Mouse (Mus musculus) midbrain, embryonic 13.5 days (tissue): ENCODE measurements around the gene Il22ra2. TPM values are rescaled to one million over a fixed set of nuclear protein-coding genes. Genes with fewer than 3 reads are reported as not detected.

Experiments
- ATAC-seq: fragments of 200-750 bp; cut with Nextera tagmentation; 2 replicates; pipeline ENCODE4 v1.8.0; 2017; ENCODE audit warnings: mild to moderate bottlenecking, moderate TSS enrichment, moderate library complexity
- H3K27ac ChIP-seq: fragments of 300-500 bp; sonication (generic); 2 replicates; pipeline ENCODE4 v1.5.1; 2015; ENCODE audit warnings: inconsistent platforms, mild to moderate bottlenecking, moderate library complexity
- H3K27me3 ChIP-seq: fragments of 300-500 bp; sonication (generic); 2 replicates; pipeline ENCODE4 v1.6.1; 2015; ENCODE audit warnings: mild to moderate bottlenecking, inconsistent platforms
- H3K36me3 ChIP-seq: fragments of 300-500 bp; sonication (generic); 2 replicates; pipeline ENCODE4 v1.6.1; 2015; ENCODE audit warnings: mild to moderate bottlenecking, inconsistent platforms
- H3K4me1 ChIP-seq: fragments of 300-500 bp; sonication (generic); replicated peaks from 2 replicates; pipeline ENCODE4 v1.6.1; 2015; ENCODE audit warnings: inconsistent platforms
- H3K4me2 ChIP-seq: fragments of 300-500 bp; sonication (generic); replicated peaks from 2 replicates; pipeline ENCODE4 v1.6.1; 2015; ENCODE audit warnings: moderate library complexity, mild to moderate bottlenecking, inconsistent platforms
- H3K4me3 ChIP-seq: fragments of 300-500 bp; sonication (generic); replicated peaks from 2 replicates; pipeline ENCODE4 v1.5.1; 2015; ENCODE audit warnings: mild to moderate bottlenecking, inconsistent platforms
- H3K9ac ChIP-seq: fragments of 300-500 bp; sonication (generic); replicated peaks from 2 replicates; pipeline ENCODE4 v1.6.1; 2015; ENCODE audit warnings: mild to moderate bottlenecking, inconsistent platforms
- H3K9me3 ChIP-seq: fragments of 300-500 bp; sonication (generic); 2 replicates; pipeline ENCODE4 v1.6.1; 2016; ENCODE audit warnings: mild to moderate bottlenecking, inconsistent platforms
- WGBS: fragments of 180-500 bp; shearing (Covaris S2); methylation state at CpG from one replicate; pipeline ENCODE4 v1.1.7; 2015; 5-methylcytosine and 5-hydroxymethylcytosine counted together
- polyA plus RNA-seq: library from polyadenylated mRNA; unstranded; fragments of >200 nt; fragmentation: Nextera tagmentation; extraction: Ambion mirVana; gene quantifications from 2 replicates; pipeline ENCODE4 v1.2.1, GENCODE M21; 2015

The Il22ra2 gene
- not detected in 2 replicates for polyA plus RNA-seq

GRCm38 (mm10) chr10:19621408-19622048, at the start of gene Il22ra2:
TSS of gene Il22ra2 (plus strand) at chr10:19621998.
- no peaks in the 10 kb centered on the region for H3K4me1 ChIP-seq
- no peaks in the 10 kb centered on the region for H3K27me3 ChIP-seq
- no peak for ATAC-seq
- H3K27ac ChIP-seq: no peak within 1 kb of the TSS
- no peaks in the 10 kb centered on the region for H3K36me3 ChIP-seq
- H3K9me3 ChIP-seq: no peaks in the 10 kb centered on the region
- WGBS: 95% methylated on average over 2 of the region's 2 CpGs
- H3K9ac ChIP-seq: no peak within 1 kb of the TSS
- H3K4me2 ChIP-seq: no peak within 1 kb of the TSS
- no peak within 1 kb of the TSS for H3K4me3 ChIP-seq

- no peaks in the 10 kb centered on the region for H3K9me3 ChIP-seq
- no peak overlapping the region for H3K4me3 ChIP-seq
- H3K27ac ChIP-seq: no peak overlapping the region
- 94% methylated on average over 3 of the region's 3 CpGs for WGBS
- no peak overlapping the region for H3K9ac ChIP-seq
- H3K36me3 ChIP-seq: no peaks in the 10 kb centered on the region
- ATAC-seq: no peak
- no peak overlapping the region for H3K4me2 ChIP-seq
- 0 out of 2 replicates have a peak, but pooled peaks cover 3% of the 10 kb centered on the region for H3K27me3 ChIP-seq
- H3K4me1 ChIP-seq: no peaks in the 10 kb centered on the region
These were observed 44.2 kb upstream of the Il22ra2 start for GRCm38 (mm10) chr10:19577571-19577970.

- H3K9me3 ChIP-seq: no peaks in the 10 kb centered on the region
- H3K27me3 ChIP-seq: 0 out of 2 replicates have a peak, but pooled peaks cover 3% of the 10 kb centered on the region
- 90% methylated on average over 6 of the region's 6 CpGs for WGBS
- H3K4me2 ChIP-seq: no peak overlapping the region
- no peak overlapping the region for H3K27ac ChIP-seq
- H3K9ac ChIP-seq: no peak overlapping the region
- H3K4me3 ChIP-seq: no peak overlapping the region
- no peak for ATAC-seq
- no peaks in the 10 kb centered on the region for H3K4me1 ChIP-seq
- H3K36me3 ChIP-seq: no peaks in the 10 kb centered on the region
These were observed 43.8 kb upstream of the Il22ra2 start for GRCm38 (mm10) chr10:19578001-19578400.

- Histone ChIP-seq H3K9me3 (no peaks in the 10 kb centered on the region), H3K4me3 (no peak overlapping the region), H3K4me1 (no peaks in the 10 kb centered on the region), H3K36me3 (no peaks in the 10 kb centered on the region), H3K4me2 (no peak overlapping the region), H3K27me3 (0 out of 2 replicates have a peak, but pooled peaks cover 3% of the 10 kb centered on the region), H3K9ac (no peak overlapping the region), H3K27ac (no peak overlapping the region)
- 75% methylated on average over 9 of the region's 9 CpGs for WGBS
- ATAC-seq: no peak
These were observed 43.3 kb upstream of the Il22ra2 start for GRCm38 (mm10) chr10:19578409-19578986.

- 61% methylated on average over 3 of the region's 3 CpGs for WGBS
- Histone ChIP-seq H3K4me3 (no peak overlapping the region), H3K4me2 (no peak overlapping the region), H3K27me3 (0 out of 2 replicates have a peak, but pooled peaks cover 3% of the 10 kb centered on the region), H3K36me3 (no peaks in the 10 kb centered on the region), H3K4me1 (no peaks in the 10 kb centered on the region), H3K9me3 (no peaks in the 10 kb centered on the region), H3K9ac (no peak overlapping the region), H3K27ac (no peak overlapping the region)
- no peak for ATAC-seq
These were observed 41.1 kb upstream of the Il22ra2 start for GRCm38 (mm10) chr10:19580660-19581059.

GRCm38 (mm10) chr10:19581844-19582582, 39.8 kb upstream of the Il22ra2 start:
- no peak overlapping the region for H3K27ac ChIP-seq
- no peaks in the 10 kb centered on the region for H3K36me3 ChIP-seq
- no peak for ATAC-seq
- H3K4me3 ChIP-seq: no peak overlapping the region
- no peaks in the 10 kb centered on the region for H3K4me1 ChIP-seq
- H3K4me2 ChIP-seq: no peak overlapping the region
- H3K9me3 ChIP-seq: no peaks in the 10 kb centered on the region
- H3K9ac ChIP-seq: no peak overlapping the region
- 85% methylated on average over 9 of the region's 9 CpGs for WGBS
- 0 out of 2 replicates have a peak, but pooled peaks cover 3% of the 10 kb centered on the region for H3K27me3 ChIP-seq

- WGBS: 83% methylated on average over 7 of the region's 7 CpGs
These were observed 38.9 kb upstream of the Il22ra2 start for GRCm38 (mm10) chr10:19582806-19583430.

GRCm38 (mm10) chr10:19584064-19584463, 37.7 kb upstream of the Il22ra2 start:
- Histone ChIP-seq H3K9ac (no peak overlapping the region), H3K4me2 (no peak overlapping the region), H3K9me3 (no peaks in the 10 kb centered on the region), H3K4me3 (no peak overlapping the region), H3K27ac (no peak overlapping the region), H3K27me3 (0 out of 2 replicates have a peak, but pooled peaks cover 3% of the 10 kb centered on the region), H3K36me3 (no peaks in the 10 kb centered on the region), H3K4me1 (no peaks in the 10 kb centered on the region)
- WGBS: 80% methylated on average over 2 of the region's 2 CpGs
- no peak for ATAC-seq

More at GRCm38 (mm10) chr10:19582806-19583430, 38.9 kb upstream of the Il22ra2 start:
- Histone ChIP-seq H3K36me3 (no peaks in the 10 kb centered on the region), H3K9me3 (no peaks in the 10 kb centered on the region), H3K4me1 (no peaks in the 10 kb centered on the region), H3K27ac (no peak overlapping the region), H3K4me3 (no peak overlapping the region), H3K27me3 (0 out of 2 replicates have a peak, but pooled peaks cover 3% of the 10 kb centered on the region), H3K4me2 (no peak overlapping the region), H3K9ac (no peak overlapping the region)
- no peak for ATAC-seq

- ATAC-seq: no peak
- 91% methylated on average over 1 of the region's 1 CpGs for WGBS
- no peaks in the 10 kb centered on the region for H3K36me3 ChIP-seq
- no peak overlapping the region for H3K4me3 ChIP-seq
- 0 out of 2 replicates have a peak, but pooled peaks cover under 1% of the 10 kb centered on the region for H3K27me3 ChIP-seq
- no peaks in the 10 kb centered on the region for H3K4me1 ChIP-seq
- H3K27ac ChIP-seq: no peak overlapping the region
- H3K9ac ChIP-seq: no peak overlapping the region
- no peaks in the 10 kb centered on the region for H3K9me3 ChIP-seq
- H3K4me2 ChIP-seq: no peak overlapping the region
These were observed 37.0 kb upstream of the Il22ra2 start for GRCm38 (mm10) chr10:19584846-19585245.

GRCm38 (mm10) chr10:19585860-19586259, 35.9 kb upstream of the Il22ra2 start:
- H3K4me1 ChIP-seq: no peaks in the 10 kb centered on the region
- no peak for ATAC-seq
- 92% methylated on average over 5 of the region's 5 CpGs for WGBS

GRCm38 (mm10) chr10:19587281-19587680, 34.5 kb upstream of the Il22ra2 start:
- no peak for ATAC-seq
- Histone ChIP-seq H3K36me3 (no peaks in the 10 kb centered on the region), H3K27me3 (no peaks in the 10 kb centered on the region), H3K4me2 (no peak overlapping the region), H3K9ac (no peak overlapping the region), H3K4me1 (peaks cover under 1% of the 10 kb centered on the region; the same call in 1 of the 2 replicates), H3K27ac (no peak overlapping the region), H3K9me3 (no peaks in the 10 kb centered on the region), H3K4me3 (no peak overlapping the region)
- 81% methylated on average over 3 of the region's 3 CpGs for WGBS

More at GRCm38 (mm10) chr10:19585860-19586259, 35.9 kb upstream of the Il22ra2 start:
- Histone ChIP-seq H3K27me3 (no peaks in the 10 kb centered on the region), H3K9ac (no peak overlapping the region), H3K9me3 (no peaks in the 10 kb centered on the region), H3K36me3 (no peaks in the 10 kb centered on the region), H3K4me2 (no peak overlapping the region), H3K27ac (no peak overlapping the region), H3K4me3 (no peak overlapping the region)
